Comparison of ENCODE assay signal across 18 mouse cellular contexts in genomic region chr1:88577498-88578230, GRCm38 (mm10).
DNase-seq lines count a peak whose midpoint lies in the region; ATAC-seq and TF ChIP-seq lines count a peak whose summit lies in the region.
"Had no signal": no experiment of that assay in that cellular context is flagged by ENCODE, and none has a peak within 500 bp of the region (broad histone marks: within the 10 kb centered on the region; RNA-seq: fewer than 3 reads in every experiment).

No protein-coding gene starts in this region.

- H3K4me1 ChIP-seq in spleen, adult 2 months (ENCODE audit: control insufficient read depth, insufficient read depth, insufficient read length): peaks cover 16% of the 10 kb centered on the region; the same call in 1 of the 2 replicates

- TF ChIP-seq POLR2A in spleen, adult 2 months (IDR thresholded peaks at IDR 0.05; ENCODE audit: low read depth, low read length): no peak

- no peaks in the 10 kb centered on the region for H3K36me3 ChIP-seq in spleen, adult 2 months (ENCODE audit: control insufficient read depth, insufficient read depth, low read length)
- H3K36me3 ChIP-seq: embryonic facial prominence, embryonic 13.5 days; heart, embryonic 13.5 days; kidney, embryonic 15.5 days; limb, embryonic 13.5 days had no signal

- no peak for TF ChIP-seq CTCF in spleen, adult 2 months (IDR thresholded peaks at IDR 0.05; ENCODE audit: extremely low read depth, insufficient read depth, insufficient read length, insufficient replicate concordance)

- ATAC-seq in monocyte, adult 5-6 weeks (replicated peaks; ENCODE audit: insufficient number of reproducible peaks, low FRiP score, low TSS enrichment, poor library complexity, severe bottlenecking): no peak

- 83% methylated on average over 12 of the region's 12 CpGs for WGBS in spleen, adult 2 months

- H3K27me3 ChIP-seq in spleen, adult 2 months (ENCODE audit: control insufficient read depth, insufficient read depth, low read length): no peaks in the 10 kb centered on the region
- H3K27me3 ChIP-seq: embryonic facial prominence, embryonic 13.5 days; heart, embryonic 13.5 days; kidney, embryonic 15.5 days; limb, embryonic 13.5 days had no signal

- peak overlapping the region; percentile 59 for H3K27ac ChIP-seq in spleen, adult 2 months (ENCODE audit: insufficient read depth, low read length)
- H3K27ac ChIP-seq: embryonic facial prominence, embryonic 13.5 days; heart, embryonic 13.5 days; kidney, embryonic 15.5 days; limb, embryonic 13.5 days had no signal

- no peak overlapping the region for H3K4me3 ChIP-seq in spleen, adult 2 months (ENCODE audit: extremely low read depth, insufficient read depth, insufficient read length)
- H3K4me3 ChIP-seq: embryonic facial prominence, embryonic 13.5 days; heart, embryonic 13.5 days; kidney, embryonic 15.5 days; limb, embryonic 13.5 days; megakaryocyte, embryonic 14.5 days had no signal

- DNase-seq in embryo, embryonic 9.5 days (ENCODE audit: extremely low spot score): peak; percentile 19
- no peak for DNase-seq in embryo, embryonic 11 days
- DNase-seq in spleen, adult 2 months (ENCODE audit: low read depth in 1 of 2, low spot score in 2 of 2): no peak
- DNase-seq in spleen, postnatal 36 days (ENCODE audit: low spot score in 2 of 2): no peak
- peak; percentile 71 for DNase-seq in naive thymus-derived CD4-positive, alpha-beta T cell, adult 2 months (ENCODE audit: low read depth)
- no peak for DNase-seq in frontal cortex, postnatal 14 days (ENCODE audit: low spot score in 2 of 2)
- no peak for DNase-seq in liver
- DNase-seq: adrenal gland, adult 8-10 months; cerebellum, adult 9-10 months; heart, postnatal 4 days; layer of hippocampus, adult 9-11 months; thymus, postnatal 14 days had no signal

Comparison
In these comparisons a context has a peak if more than half of its experiments do, and no peak if none do; other contexts are left out.
1. DNase-seq: peak in embryo, embryonic 9.5 days (single experiment) and naive thymus-derived CD4-positive, alpha-beta T cell, adult 2 months (single experiment); none in embryo, embryonic 11 days (single experiment), spleen, adult 2 months (0 of 2), spleen, postnatal 36 days (0 of 2), frontal cortex, postnatal 14 days (0 of 2) and liver (single experiment).